Mouse (Mus musculus) ES-E14 (cell line): ENCODE results near the gene Bbs7.

Experiments used
- CHD2 ChIP-seq: IDR thresholded peaks from 2 replicates; pipeline ENCODE4 v1.6.1; 2014; ENCODE audit warnings: mild to moderate bottlenecking, low read depth, low read length, inconsistent platforms
- HCFC1 ChIP-seq: IDR thresholded peaks from 2 replicates; pipeline ENCODE4 v1.6.1; 2012; ENCODE audit warnings: low read length, inconsistent platforms, borderline replicate concordance; ENCODE audit not compliant: insufficient read depth
- MAFK ChIP-seq: IDR thresholded peaks from 2 replicates; pipeline ENCODE4 v1.6.1; 2014; ENCODE audit warnings: mild to moderate bottlenecking, low read depth, low read length, inconsistent platforms; ENCODE audit not compliant: insufficient read depth
- ZC3H11A ChIP-seq: IDR thresholded peaks from 2 replicates; pipeline ENCODE4 v1.6.1; 2012; ENCODE audit warnings: low read depth, mild to moderate bottlenecking, inconsistent platforms, low read length, borderline replicate concordance
- ZNF384 ChIP-seq: IDR thresholded peaks from 2 replicates; pipeline ENCODE4 v1.6.1; 2012; ENCODE audit warnings: low read depth, low read length, inconsistent platforms

GRCm38 (mm10) chr3:36605894-36606783, 7.1 kb downstream of the Bbs7 start:
- TF ChIP-seq ZC3H11A (no peak), ZNF384 (no peak), HCFC1 (no peak), MAFK (no peak), CHD2 (no peak)
